Mouse (Mus musculus): Measurements from ENCODE around the gene Defb25. TPM values are rescaled to one million over a fixed set of nuclear protein-coding genes. Genes with fewer than 3 reads are reported as not detected.

Defb25 gene
- total RNA-seq, 2 experiments from 2014 or later: not detected

DNA sequence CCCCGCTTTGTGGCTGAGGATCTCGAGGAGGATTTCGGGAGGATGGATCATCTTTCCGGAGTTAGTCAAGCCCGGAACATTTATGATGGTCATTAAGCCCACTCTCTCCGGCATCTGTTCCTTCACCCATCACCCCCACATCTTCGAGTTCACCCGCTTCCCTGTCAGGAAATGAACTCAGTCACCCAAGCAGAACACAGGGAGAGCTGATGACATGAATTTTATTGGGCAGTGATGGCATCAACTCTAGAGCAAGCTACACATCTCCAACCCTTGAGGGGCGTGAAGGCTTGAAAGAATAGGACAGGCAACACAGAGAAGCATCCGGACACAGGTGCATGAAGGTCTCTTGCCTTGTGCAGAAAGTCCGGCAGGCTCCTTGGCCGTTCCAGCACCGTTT is 702 bp downstream of the Defb25 start:
- no peak overlapping the region for H3K27ac ChIP-seq
- DNase-seq (ENCODE audit: low spot score in 2 of 2): no peak
- no peak overlapping the region for H3K4me3 ChIP-seq
- TF ChIP-seq CTCF (conservative IDR thresholded peaks at IDR 0.05): no peak

DNA sequence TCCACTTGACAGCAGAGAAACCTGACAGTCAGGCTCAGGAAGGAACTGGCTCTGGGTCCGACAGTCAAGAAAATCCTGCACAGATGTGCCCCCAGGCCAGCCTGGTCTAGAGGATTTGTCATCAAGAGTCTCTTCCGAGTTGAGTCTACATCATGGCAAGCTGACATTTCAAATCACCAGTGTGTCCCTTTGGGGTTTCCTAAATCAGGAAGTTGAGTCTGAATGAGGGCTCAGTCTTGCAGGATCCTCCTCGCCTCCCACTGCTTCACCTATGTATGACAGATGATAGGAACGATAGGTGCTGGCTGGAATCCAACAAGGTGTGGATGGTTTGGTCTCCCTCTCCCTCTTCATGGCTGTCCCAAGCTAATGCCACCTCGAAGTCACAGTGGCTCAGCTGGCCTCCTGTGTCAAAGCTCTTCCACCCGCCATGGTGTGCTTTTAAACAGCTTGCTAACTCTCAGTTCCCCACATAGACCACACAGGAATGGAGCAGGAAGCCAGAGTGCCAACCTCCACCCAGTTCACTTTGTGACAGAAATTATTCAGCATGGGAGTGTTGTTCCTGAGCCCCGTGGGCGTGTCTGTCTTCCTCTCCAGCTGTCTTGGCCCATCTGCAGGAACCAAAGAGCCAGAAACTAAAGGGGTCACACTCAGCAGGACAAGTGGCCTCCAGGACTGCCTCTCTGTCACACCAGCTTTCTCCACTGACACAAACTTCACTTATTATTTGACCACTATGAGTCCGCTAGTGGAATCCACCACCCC is 2.3 kb downstream of the Defb25 start:
- no peak for TF ChIP-seq CTCF (conservative IDR thresholded peaks at IDR 0.05)
- no peak for DNase-seq (ENCODE audit: low spot score in 2 of 2)
- Histone ChIP-seq H3K27ac (0 out of 2 replicates have a peak overlapping the region, but pooled peaks have one; percentile 36), H3K4me3 (no peak overlapping the region)

DNA sequence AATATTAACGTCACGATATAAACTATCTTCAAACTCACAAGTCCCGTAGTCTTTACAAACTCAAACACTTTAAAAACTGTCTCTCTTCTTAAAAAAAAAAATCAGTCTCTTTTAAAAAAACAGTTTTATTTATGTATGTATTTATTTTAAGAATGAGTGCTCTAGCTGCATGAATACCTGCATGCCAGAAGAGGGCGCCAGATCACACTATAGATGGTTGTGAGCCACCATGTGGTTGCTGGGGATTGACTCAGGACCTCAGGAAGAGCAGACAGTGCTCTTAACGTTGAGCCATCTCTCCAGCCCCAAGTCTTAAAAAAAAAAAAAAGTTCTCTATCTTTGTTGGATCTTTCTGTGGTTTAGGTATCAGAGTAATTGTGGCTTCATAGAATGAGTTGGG is 5.5 kb downstream of the Defb25 start:
- Histone ChIP-seq H3K27ac (no peak overlapping the region), H3K4me3 (no peak overlapping the region)
- peak; percentile 61 for TF ChIP-seq CTCF (conservative IDR thresholded peaks at IDR 0.05)
- no peak for DNase-seq (ENCODE audit: low spot score in 2 of 2)

DNA sequence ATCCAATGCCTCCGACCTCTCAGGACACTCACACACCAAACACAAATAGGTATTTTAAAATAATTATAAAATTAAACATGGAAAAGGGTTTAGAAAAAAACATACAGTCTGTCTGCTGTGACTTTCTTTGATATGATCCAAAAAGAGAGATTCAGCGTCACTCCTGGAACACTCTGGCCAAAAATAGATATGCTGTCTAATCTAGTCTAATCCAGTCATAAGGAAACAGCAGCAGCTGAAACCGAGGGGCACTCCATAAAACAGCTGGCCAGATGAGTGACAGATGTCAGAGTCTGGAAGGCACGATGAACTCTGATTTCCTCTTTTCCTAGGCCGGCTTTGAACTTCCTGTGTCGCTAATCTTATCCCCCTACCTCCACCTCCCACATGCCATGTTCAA is 6.4 kb downstream of the Defb25 start:
- no peak overlapping the region for H3K4me3 ChIP-seq
- TF ChIP-seq CTCF (conservative IDR thresholded peaks at IDR 0.05): no peak
- no peak overlapping the region for H3K27ac ChIP-seq
- no peak for DNase-seq (ENCODE audit: low spot score in 2 of 2)

DNA sequence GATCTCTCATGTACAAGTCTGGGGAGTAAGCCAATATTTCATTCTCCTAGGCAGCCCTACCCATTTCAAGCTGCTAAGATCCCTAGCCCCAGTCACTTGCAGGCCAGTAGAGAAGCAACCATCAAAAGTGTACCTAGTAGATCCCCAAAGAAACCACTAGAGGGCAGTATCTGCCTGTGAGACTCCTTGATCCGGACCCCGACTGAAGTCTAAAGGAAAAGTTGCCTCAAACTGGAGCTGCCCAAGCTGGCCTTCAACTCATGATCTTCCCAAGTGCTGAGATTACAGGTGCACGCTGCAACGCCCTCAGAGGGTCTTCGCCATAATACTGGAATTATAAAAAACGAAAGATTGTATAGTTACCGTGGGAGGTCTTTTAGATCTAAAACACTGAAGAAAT is 7.3 kb downstream of the Defb25 start:
- H3K4me3 ChIP-seq: no peak overlapping the region
- peak; percentile 54 to 77 for DNase-seq (ENCODE audit: low spot score in 2 of 2)
- H3K27ac ChIP-seq: no peak overlapping the region
- TF ChIP-seq CTCF (conservative IDR thresholded peaks at IDR 0.05): peak; percentile 98

DNA sequence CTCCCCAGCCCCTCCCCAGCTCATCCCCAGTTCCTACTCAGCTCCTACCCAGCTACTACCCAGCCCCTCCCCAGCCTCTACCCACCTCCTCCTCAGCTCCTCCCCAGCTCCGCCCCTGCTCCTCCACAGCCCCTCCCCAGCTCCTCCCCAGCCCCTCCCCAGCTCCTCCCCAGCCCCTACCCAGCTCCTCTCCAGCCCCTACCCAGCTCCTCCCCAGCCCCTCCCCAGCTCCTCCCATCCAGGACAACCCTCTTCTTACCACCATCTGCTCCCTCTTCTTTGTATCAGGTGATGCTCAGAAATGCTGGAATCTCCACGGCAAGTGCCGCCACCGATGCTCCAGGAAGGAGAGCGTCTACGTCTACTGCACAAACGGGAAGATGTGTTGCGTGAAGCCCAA is 10.7 kb downstream of the Defb25 start:
- no peak for TF ChIP-seq CTCF (conservative IDR thresholded peaks at IDR 0.05)
- no peak overlapping the region for H3K27ac ChIP-seq
- peak in 1 of 2 experiments; percentile 17 for DNase-seq (ENCODE audit: low spot score in 2 of 2)
- H3K4me3 ChIP-seq: peak overlapping the region; percentile 11; the same call in 1 of the 2 replicates

DNA sequence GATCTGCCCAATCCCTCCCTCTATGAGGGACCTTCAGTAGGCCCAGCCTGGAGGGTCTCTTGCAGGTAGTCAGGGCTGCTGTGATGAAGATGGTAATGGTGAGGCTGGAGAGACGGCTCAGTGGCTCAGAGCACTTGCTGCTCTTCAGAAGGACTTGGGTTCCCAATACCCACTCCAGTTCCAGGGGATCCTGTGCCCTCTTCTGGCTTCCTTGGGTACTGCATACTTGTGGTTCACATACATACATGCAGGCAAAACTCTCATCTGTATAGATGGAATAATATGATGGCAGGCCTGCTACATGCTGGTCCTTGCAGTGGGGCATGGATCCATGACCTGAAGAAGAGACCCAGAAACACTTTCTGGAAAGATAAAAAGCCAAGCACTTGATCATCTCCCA is 14.1 kb downstream of the Defb25 start:
- no peak overlapping the region for H3K27ac ChIP-seq
- DNase-seq (ENCODE audit: low spot score in 2 of 2): no peak
- no peak overlapping the region for H3K4me3 ChIP-seq
- TF ChIP-seq CTCF (conservative IDR thresholded peaks at IDR 0.05): peak; percentile 18; the same call in 1 of the 2 replicates

DNA sequence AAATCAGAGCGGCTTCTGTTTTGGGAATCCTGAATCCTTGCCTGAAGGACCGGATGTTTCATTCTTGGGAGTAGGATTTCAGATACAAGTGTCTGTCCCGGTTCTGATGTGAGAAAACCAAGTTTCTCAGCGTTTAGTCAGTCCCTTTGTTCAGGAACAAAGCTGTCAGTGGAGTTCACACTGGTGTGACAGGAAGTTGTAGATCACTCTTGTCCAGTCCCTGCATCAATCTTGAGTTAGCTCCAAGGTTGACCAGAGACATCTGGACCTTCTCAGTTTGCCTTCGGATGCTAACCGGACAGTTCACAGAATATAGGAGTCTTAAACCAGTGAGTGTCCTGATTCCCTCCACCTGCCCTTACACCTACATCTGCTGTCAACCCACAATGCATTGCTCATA is 15.1 kb downstream of the Defb25 start:
- H3K27ac ChIP-seq: no peak overlapping the region
- TF ChIP-seq CTCF (conservative IDR thresholded peaks at IDR 0.05): no peak
- DNase-seq (ENCODE audit: low spot score in 2 of 2): no peak

DNA sequence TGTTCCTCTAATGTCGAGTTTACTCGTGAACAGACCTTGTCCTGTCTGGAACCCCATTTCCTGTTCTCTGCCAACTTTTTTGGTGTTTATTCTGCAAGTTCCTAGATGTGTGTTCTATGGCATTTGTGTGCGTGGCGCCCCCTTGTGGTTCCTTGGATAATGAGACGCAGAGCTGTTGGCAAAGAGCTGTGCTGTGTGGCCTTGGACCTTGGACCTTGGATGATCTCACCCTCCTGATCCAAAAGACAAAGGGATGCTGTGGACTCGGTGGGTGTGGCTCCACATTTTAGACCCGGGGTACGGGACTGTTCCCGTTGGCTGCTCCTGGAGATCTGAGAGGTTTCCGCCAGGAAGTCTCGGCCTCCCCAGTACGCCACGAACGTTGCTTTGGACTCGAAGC is 18.8 kb downstream of the Defb25 start, which contains the start of gene Defb36:
Gene Defb36 (plus strand): TSS at position 271 of the 400 bp plus-strand sequence.
- TF ChIP-seq CTCF (conservative IDR thresholded peaks at IDR 0.05): peak; percentile 77
- H3K27ac ChIP-seq: no peak within 1 kb of the TSS
- DNase-seq (ENCODE audit: low spot score in 2 of 2): peak in 1 of 2 experiments; percentile 22

More for the DNA sequence above, 15.1 kb downstream of the Defb25 start:
- no peak overlapping the region for H3K4me3 ChIP-seq

DNA sequence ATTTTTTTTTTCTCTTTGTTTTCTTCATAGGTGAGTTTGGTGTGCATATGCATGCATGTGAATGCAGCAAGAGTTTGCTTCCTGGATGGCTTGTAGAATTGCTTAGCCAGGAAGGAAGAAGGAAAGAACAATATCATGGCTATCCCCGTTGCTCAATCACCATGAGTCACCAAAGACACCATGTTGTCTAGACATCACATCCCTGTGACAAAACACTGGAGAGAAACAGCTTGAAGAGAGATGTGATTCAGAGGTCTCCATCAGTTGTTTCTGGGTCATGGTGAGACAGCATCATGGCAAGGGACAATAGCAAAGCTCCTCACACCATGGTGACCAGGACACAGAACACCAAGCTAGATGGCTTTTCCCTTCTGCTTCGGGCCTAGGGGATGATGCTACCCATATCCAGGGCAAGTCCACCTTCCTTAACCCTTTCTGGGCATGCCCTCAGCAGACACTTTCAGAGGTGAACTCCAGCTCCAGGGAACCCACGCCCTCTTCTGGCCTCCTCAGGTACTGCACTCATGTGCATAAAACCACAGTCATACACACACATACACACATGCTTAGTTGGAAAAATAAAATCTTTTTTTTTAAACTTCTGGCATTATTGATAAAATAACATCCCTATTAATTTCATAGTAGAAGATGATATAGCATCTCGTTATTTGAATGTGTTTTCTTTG is 21.4 kb downstream of the Defb25 start:
- peak; percentile 52 for TF ChIP-seq CTCF (conservative IDR thresholded peaks at IDR 0.05)
- H3K27ac ChIP-seq: no peak overlapping the region
- no peak overlapping the region for H3K4me3 ChIP-seq
- DNase-seq (ENCODE audit: low spot score in 2 of 2): no peak

More for the DNA sequence above, 18.8 kb downstream of the Defb25 start, which contains the start of gene Defb36:
- H3K4me3 ChIP-seq: no peak within 1 kb of the TSS

DNA sequence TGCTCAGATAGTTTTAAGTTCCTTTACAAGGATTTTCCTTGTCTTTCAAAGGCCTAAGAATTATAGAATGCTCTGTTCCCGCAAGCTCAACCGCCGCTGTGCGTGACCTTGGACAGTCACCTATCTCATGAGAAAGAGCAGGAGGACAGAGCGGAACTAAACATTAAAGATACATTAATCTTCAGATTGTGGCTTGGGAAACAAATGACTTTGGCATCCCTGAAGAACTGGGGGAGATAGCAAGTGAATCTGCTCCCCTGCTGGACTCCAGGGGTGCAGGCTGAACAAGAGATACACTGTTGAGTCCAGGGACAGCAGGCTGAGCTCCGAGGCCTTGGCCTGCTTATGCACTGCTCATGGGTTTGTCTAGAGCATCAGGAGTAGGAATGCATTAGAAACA is 22.8 kb downstream of the Defb25 start:
- Histone ChIP-seq H3K4me3 (no peak overlapping the region), H3K27ac (no peak overlapping the region)
- TF ChIP-seq CTCF (conservative IDR thresholded peaks at IDR 0.05): no peak
- no peak for DNase-seq (ENCODE audit: low spot score in 2 of 2)

DNA sequence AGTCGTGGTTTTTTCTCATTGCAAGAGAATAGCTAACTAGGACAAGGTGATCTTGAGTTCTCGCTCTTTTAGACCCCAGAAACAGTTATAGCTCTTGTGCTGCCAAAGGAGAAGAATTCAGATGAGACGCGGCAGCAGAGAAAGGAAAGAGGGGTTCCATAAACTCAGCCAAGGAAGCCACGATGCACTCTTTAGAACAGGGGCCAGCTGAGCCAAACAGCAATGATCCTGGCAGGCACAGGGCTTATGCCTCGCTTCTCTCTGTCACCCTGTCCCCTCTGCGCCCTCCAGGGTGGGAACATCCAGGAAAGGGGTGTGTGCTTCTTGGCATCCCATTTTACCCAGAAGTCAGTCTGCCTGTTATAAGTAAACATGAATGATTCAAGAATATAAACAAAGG is 23.6 kb downstream of the Defb25 start, which contains the start of gene Defb45:
Gene Defb45 (minus strand): TSS at position 101 of the 400 bp plus-strand sequence.
- Histone ChIP-seq H3K27ac (no peak within 1 kb of the TSS), H3K4me3 (no peak within 1 kb of the TSS)
- no peak for DNase-seq (ENCODE audit: low spot score in 2 of 2)
- no peak for TF ChIP-seq CTCF (conservative IDR thresholded peaks at IDR 0.05)

DNA sequence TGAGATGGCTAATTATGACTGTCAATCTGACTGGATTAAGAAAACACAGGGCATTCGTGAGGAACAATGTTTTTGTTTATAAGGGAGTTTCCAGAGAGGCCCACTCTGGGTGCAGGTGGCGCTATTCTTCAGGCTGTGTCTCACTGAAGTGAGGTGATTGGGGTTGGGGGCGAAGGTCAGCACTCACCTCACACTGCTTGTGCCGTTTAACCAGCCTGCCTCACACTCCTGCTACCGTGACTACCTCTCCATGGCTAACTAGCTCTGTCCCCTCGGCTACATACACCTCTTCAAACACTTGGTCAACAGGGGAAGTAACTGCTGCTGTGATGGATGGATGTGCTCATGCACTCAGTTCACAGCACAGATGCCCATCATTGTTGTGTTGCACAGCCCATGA is 33.8 kb downstream of the Defb25 start:
- no peak overlapping the region for H3K4me3 ChIP-seq
- no peak for DNase-seq (ENCODE audit: low spot score in 2 of 2)
- no peak for TF ChIP-seq CTCF (conservative IDR thresholded peaks at IDR 0.05)

More for the DNA sequence above, 33.8 kb downstream of the Defb25 start:
- H3K27ac ChIP-seq: no peak overlapping the region
